Mouse (Mus musculus) ES-Bruce4 (cell line): ENCODE results near the gene Xrn1.

Experiments
- CTCF ChIP-seq: IDR thresholded peaks from one replicate; pipeline ENCODE4 v1.8.1; 2011; ENCODE audit warnings: low read depth, low read length
- POLR2A ChIP-seq: IDR thresholded peaks from one replicate; pipeline ENCODE4 v1.8.1; 2011; ENCODE audit warnings: low read length; ENCODE audit not compliant: insufficient read depth

DNA sequence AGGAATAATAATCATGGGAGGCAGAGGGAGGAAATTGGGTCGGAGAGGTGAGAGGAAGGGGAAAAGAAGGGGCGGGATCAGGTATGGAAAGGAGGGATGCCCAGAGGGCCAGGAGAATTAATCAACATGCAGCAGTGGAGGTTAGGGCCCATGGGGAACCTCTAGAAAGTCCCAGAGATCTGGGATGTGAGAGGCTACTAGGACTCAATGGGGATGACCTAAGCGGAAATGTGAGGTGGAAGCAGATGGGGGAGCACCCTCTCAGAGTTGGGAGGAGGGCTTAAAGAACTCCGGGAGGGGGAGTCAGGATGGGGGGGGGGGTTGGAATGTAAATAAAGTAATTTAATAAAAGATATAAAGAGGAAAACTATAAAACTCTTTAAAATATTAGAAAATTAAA lies 902 bp upstream of the Xrn1 start:
- no peak for TF ChIP-seq POLR2A
- no peak for TF ChIP-seq CTCF
